Mouse (Mus musculus): ENCODE results near the gene Pak6. TPM values are rescaled to one million over a fixed set of nuclear protein-coding genes. Genes with fewer than 3 reads are reported as not detected.
A peak's percentile ranks its signal among the peaks of the same experiment; 100 is the strongest.

Gene Pak6
- total RNA-seq, 2 experiments from 2014 or later, result 0.29 to 0.52 TPM

DNA sequence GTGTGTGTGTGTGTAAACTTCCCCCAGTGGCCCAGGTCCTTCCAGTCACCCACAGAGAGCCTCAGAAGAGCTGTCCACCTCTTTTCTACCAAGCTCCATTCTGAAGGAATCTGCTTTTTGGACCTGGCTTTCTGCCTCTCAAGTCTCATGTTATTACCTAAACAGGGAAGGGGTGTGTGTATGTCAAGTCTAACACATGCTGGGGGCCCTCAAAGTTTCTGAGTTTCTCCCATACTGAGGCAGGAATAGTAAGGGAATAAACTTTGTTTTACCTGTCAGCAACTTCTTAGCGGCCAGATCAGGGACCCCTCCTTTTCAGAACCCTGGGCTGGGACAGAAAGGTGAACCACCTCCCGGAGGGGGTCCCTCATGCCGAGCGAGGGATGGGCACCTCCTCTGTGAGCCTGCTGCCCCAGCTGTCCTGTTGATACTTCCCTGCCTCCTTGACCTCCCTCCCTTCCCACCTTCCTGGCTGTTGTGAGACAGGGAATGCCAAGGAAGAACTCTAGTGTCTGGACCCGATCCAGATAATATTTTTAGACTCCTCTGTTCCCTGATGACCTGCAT lies 34.3 kb downstream of the Pak6 start:
- no peak for DNase-seq (ENCODE audit: low spot score in 2 of 2)

DNA sequence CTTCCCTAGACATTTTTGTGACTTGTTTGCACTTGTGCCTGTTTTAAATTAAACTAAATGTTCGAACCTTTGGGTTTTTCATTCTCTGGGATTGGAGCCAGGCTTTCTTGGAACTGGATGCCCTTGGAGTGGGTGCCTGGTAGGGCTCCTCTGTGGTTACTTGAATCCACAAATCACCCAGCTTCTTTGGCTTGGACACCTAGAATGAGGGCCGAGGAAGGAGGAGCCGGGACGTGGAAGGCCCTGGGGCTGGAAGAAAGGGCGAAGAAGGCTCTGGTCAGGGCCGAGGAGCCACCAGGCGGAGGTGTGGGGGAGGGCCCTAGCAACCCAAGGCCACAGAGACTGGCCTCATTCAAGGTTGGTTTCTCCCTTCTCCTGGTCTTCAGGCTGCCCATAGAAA lies 34.9 kb downstream of the Pak6 start:
- no peak for DNase-seq (ENCODE audit: low spot score in 2 of 2)

DNA sequence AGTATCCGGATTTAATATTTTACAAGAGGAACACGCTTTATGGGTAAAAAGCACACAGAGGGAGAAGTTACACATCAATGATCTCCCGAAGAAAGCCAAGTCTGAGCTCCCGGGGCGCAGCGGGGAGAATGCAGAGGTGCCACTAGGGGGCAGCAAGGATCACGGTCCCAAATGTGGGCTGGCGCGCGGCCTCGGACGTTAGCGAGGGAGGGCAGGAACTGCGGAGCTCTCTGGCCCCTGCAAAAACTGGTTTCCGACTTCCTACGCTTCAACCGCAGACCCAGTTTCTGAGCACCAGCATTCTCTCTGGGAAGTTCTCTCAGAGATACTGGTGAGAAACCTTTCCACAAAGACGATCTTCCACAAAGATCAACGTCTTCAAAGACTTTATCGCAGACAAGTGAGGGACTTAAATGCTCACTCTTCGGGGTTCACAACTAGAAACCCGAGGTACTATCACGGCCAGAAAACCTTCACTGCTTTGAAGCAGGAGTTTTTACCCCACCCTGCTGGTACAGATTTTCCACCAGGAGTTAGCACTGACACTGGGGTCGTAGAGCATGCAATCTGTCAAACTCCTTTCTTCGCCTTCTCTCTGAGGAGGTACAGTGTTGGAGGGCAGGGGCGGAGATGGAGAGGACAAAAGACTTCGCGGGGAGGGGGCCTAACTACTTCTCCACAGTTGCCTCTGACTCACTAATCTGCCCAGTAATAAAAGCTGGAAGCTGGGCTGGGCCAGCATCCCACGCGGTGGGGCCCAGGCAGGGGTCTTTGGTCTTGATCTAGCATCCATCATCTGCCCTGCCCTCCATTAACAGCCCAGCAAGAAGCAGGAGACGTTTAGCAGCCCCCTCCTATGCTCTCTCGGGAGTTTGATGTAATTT lies 37.3 kb downstream of the Pak6 start:
- DNase-seq (ENCODE audit: low spot score in 2 of 2), result peak; percentile 77 to 88

DNA sequence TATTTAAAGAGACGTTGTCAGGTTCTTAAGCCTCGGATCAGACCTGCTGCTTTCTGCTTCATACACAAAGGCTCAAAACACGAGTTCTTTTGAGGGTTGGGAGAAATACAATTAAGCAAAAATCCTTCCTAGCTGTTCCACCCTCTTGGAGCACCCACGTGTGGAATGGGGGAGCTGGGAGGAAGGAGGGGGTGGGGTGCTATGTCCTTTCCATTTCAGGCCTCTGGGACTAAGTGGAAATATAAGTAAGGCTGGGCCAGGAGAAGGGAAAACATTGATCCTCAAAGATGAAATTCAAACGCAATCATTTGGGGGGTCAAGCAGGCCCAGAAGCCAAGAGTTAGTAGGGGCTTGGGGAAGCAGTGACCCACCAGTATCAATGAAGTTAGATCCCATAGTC lies 38.1 kb downstream of the Pak6 start:
- DNase-seq (ENCODE audit: low spot score in 2 of 2), result no peak

DNA sequence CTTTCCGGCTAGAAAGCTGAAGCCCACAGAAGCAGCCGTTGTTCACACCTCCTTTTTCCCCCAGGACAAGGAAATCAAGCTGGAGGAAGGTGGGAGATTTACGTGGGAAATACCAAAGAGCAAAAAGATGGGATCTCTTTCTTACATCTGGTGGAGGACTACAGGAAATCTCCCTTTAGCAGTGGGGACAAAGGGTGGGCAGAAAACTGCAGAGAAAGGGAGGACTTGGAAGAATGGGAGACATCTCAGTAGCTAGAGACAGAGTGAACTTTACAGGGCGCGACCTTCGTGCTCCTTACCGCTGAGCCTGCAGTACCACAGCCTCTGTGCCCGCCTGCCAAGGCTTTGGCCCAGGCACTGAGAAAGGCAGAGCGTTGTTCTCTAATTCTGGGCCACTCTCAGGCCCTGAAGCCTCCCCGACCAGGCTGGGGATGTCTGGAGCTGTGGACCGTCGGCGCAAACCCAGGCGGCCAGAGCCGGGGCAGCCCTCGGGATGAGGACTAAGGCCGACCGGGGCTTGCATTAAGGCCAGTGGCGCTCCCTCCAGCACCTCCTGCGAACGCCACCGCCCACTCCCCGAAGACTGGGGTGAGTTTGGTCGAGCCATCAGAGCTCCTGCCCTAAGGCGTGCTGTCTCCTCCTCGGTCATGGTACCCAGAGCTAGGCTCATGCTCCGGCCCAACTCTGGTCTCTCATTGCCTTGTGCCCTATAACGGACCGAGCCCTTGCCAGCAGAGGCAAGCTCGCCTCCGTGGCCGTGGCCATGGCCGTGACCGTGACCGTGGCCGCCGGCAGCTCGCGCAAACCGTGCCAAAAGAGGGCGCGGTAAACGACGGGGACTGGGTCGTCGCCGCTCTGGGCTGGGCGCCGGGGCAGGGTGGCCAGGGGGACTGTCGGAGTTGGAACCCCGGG lies 39.1 kb downstream of the Pak6 start:
- no peak for DNase-seq (ENCODE audit: low spot score in 2 of 2)

DNA sequence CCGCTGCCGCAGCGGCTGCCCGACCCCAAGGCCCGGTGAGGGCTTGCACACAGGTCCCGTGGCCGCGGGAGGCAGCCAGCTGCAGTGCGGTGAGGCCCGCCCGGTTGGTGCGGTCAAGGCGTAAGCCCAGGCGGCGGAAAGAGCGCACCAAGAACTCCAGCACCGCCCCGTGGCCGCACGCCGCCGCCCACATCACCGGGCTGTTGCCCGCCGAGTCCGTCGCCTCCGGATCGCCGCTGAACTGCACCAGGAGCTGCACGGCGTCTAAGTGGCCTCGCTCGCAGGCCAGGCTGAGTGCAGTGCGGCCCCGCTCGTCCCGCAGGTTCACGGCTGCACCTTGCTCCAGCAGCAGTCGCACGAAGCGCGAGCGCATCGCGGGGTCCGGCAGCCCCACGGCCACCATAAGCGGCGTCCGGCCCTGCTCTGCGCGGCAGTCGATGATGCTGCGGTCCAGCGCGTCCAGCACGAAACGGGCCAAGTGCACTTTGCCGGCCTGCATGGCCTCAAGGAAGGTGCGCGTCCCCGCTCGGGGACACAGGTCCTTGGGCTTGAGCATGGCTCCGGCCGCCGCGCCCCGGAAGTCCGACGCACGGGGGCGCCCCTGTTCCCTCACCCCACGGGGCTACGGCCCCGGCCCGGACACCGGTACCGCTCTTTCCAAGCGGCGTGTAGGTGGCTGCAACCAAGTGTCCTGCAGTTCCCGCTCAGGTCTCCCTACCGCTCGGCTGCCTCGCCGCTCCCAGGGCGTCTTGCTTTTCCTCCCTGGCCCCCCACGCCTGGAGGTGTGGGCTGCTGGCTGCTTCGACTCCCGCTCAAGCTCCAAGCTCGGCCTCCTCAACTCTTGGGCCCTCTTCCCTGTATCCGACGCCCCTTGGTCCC lies 40.0 kb downstream of the Pak6 start:
- DNase-seq (ENCODE audit: low spot score in 2 of 2), result peak; percentile 39 to 44

DNA sequence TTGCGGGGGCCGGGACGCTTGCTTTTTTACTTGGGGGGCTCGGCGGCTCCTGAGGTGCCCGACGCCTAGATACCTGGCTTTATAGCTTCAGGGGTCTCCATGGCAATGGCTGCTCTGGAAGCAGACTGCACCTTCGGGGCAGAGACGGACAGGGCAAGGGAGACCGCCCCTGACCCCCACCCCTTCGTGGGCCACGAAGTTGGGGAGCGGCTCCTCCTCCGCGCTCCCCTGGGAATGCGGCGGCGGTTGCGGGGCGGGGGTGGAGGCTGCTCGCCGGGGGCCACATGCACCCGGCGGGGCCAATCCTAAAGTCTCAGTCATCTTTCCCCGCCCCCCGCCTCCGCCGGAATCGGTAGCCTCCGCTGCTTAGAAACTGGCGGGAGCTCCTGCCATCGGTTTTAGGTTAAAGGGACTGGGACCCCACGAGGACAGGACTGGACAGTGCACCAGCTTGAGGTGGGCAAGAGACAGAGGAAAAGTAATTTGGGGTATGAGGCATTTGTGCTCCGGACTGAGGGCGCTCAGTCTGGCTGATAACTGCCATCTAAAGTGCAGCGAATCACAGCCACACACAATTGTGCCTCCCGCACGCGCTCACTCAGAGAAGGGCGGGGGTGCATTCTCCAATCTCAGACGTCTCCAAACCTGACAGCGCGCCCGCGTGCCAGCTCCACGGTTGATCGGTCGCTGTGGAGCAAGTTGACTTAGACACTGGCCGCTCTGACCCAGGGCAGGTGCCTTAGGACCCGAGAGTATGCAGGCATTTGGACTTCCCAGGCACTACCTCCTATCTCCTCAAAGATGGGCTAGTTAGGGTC lies 41.0 kb downstream of the Pak6 start, which contains the start of gene Ankrd63:
Gene Ankrd63, minus strand, starts transcription at position 51 of the 818 bp plus-strand sequence.
- no peak for DNase-seq (ENCODE audit: low spot score in 2 of 2)

DNA sequence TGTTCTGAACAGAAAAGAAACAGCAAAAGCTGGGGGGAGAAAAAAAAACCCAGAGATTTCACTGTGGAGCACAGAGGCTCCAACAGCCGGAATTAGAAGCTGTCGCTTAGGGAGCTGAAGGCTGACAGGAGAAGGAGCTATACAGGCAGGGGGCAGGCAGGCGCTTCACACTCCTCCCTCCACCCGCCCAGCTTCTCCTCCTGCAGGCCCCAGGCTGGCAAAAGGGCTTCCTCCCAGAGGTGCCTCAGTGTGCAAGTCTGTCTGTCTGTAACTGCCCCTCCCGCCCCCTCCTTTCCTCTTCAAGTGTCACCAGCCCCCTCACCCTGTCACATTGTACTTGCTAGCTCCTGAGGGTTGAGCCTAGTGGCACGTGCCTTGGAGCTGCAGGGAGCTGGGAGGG lies 43.3 kb downstream of the Pak6 start:
- no peak for DNase-seq (ENCODE audit: low spot score in 2 of 2)

DNA sequence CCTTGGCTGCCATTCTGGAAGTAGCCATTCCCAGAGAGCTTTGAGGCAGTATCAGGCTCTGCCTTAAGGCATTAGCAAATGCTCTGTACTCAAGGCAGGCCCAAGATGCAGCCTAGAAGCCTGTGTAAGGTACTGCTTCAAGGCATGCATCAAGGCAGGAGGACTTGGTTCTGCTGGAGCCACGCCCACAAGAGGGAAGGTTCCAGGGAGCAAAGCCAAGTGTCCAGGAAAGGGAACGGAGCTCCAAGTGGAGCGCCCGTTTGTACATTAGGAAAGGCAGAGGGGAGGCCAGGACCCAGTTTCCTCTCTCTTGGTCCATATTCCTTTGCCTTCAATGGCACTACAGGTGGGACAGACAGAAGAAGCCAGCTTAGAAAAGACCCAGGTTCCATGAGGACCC lies 45.4 kb downstream of the Pak6 start:
- DNase-seq (ENCODE audit: low spot score in 2 of 2), result no peak

DNA sequence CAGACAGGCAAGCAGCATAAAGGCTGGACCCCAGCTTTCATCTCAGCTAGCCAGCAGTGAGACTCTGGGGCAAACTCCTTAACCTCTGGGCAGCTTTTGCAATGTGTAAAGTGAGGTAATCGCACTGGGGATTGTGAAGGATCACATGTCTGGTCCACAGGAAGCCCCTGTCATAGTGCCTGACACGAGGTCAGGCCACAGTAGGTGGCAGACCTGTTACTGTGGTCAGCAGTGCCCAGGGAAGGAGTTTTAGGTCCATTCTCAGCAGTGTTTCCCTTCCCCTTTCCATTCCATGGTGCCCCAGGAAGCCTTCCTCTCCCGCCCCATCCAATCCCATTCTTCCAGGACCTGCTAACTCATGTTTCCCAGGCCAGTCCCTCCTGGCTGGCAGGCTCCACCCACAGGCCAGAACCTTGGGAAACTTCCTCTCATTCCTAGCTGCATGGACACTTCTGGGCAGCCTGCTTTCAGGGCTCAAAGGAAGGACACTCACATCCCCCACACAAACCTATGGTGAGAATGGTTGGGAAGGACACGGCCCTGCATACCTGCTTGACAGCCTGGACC lies 46.6 kb downstream of the Pak6 start:
- DNase-seq (ENCODE audit: low spot score in 2 of 2), result no peak

DNA sequence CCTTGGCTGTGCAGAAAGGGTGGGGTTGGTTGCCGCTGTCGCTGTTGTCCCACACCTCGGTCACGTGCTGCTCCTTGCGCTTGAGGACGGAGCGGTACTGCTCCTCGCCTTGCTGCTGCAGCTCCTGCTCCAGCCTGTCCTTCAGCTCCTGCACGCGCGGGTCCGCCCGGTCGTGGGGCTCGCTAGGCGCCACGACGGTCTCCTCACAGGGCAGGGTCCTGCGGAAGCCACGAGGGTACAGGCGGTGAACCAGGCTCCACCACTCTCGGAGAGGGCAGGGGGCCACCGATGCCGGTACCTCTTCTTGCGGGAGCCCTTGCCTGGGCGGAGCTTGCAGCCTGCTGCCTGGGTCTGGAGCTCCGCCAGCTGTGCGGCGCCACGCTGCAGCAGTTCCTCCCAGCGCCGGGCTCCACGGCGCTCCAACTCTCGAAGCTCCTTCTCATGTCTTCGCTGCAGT lies 48.0 kb downstream of the Pak6 start:
- DNase-seq (ENCODE audit: low spot score in 2 of 2), result peak in 1 of 2 experiments; percentile 45

DNA sequence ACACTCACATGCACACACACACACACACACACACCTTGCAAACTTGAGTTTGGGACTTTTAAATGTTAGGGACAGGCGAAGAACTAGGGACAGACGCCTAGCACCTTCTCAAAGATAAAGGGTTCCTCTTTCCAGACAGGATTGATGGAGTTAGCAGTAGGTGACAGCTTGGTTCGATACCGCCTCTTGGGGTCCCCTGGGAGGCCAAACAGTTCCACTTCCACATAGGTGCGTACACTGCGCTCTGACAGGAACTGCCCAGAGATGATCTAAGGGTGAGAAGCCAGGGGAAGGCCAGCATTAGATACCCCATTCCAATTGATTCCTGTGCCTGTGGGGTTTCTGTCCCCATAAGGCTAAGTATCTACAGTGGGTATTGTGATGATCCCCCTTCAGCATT lies 50.5 kb downstream of the Pak6 start:
- no peak for DNase-seq (ENCODE audit: low spot score in 2 of 2)

DNA sequence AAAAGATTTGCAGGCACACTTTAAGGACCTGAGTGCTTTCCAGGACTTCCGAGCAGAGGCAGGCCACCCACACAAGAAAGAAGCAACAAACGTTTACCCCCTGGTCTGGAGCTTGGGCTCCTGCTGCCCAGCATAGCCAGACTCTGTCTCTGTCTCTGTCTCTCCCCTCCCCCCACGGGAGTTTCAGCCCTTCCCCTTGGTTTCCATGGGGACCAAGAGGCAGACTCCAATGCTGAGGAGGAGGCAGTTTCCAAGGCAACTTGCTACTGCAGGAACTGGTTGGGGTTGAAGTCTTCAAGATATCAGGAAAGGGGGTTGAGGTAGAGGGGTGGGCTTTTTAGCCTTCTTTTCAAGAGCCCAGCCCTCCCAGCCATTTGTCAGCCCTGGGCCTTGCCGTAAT lies 51.1 kb downstream of the Pak6 start:
- DNase-seq (ENCODE audit: low spot score in 2 of 2), result no peak

DNA sequence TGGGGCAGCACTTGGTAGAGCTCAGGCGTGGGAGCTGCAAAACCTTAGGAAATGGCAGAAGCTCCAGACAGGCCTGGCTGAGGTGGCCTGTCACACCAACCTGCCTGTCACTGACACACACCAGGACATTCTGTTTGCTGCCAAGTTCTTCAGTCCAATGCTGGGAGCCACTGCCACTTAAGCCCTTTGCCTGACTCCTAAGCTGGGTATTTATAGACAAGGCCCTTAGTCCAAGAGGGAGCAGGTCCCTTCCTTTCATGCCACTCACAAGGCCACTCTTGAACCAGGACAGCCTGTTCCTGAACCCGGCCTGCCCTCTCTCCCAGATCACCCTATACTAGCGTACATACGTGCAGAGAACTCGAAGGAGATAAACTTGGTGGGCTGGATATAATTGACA lies 53.6 kb downstream of the Pak6 start:
- no peak for DNase-seq (ENCODE audit: low spot score in 2 of 2)

DNA sequence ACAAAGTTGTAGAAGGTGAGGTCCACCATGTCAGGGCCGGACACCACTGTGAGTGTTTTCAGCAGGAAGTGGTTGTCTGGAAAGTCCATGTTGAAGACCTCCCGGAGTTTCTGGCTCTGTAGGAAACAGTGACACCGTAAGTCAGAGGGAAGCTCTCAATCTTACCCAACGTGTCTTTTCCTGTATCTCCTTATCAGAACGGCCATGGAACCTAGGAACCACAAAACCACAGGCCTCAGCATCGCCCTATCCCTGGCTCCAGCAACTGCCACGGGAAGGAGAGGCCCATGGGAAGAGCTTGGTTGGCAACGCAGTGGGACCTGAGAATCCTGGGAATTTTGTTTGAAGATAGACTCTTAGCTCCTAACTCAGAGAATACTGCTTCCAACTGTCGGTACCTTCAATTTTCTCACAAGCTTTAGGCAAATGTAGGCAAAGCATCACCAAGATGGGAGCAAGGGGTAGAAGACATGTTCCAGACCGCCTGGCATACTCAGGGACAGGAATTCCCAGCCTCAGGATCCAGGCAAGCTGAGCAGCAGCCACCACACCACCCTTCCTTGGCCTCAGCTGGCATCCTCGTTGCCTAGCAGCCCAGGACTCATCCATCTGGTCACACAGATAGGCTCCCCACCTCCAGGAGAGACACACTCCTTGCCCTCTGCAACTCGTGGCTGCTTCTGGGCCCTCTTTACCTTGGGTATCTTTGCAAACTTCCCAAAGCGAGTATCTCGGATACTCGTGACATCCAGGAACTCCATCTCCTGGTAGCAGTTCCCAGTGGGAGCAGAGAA lies 60.8 kb downstream of the Pak6 start:
- no peak for DNase-seq (ENCODE audit: low spot score in 2 of 2)

DNA sequence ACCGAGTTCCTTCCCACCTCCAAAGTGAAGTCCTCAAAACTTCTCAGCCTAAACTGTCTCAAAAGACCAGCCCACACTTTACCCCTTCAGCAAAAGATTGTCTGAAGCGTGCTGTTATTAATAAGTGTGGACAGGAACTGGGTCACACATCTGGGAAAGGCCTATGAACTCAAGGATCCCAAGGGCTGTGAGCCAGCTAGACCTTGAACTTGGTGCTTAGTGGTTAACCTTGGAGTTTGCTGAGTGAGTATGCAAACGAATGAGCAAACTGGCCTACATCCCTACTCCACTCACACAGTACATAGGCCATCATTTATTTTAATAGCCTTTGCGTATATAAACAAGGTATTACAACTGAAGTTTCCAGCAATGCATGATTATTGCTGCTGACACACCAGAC lies 62.4 kb downstream of the Pak6 start:
- DNase-seq (ENCODE audit: low spot score in 2 of 2), result no peak

DNA sequence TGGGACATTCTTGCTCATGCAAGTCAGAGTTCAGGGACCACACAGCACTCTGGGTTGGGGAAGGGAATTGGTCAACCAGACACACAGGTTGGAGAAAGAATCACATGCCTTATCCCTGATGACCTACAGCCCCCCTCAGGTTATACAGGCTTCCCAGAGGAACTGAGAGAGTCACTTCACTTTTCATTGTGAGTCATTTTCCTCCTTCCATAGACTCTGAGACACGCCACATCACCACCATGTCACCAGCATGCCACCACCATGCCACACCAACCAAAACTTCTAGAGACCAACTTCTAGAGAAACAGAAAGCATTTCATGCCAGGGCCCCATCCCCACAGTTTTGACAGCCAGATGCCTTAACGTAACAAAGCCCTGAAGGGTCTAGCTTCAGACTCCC lies 63.8 kb downstream of the Pak6 start:
- no peak for DNase-seq (ENCODE audit: low spot score in 2 of 2)

DNA sequence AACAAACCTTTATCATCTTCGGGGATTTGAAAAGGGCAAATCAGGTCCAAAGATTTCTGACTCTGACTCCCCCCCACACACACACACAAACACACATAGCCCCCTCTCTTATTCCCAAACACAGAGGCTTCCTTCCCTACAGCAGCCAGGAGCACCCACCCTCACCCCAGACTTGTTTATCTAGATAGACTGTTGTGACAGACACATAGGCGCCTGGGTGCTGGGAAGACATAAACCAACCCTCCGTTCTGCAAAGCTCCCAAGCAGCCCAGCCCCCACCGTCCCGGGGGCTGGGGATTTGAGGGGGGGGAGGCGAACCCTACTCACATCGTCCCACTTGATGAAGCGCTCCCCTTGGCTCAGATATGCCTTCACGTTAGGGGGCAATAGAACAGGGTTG lies 64.8 kb downstream of the Pak6 start:
- DNase-seq (ENCODE audit: low spot score in 2 of 2), result no peak

DNA sequence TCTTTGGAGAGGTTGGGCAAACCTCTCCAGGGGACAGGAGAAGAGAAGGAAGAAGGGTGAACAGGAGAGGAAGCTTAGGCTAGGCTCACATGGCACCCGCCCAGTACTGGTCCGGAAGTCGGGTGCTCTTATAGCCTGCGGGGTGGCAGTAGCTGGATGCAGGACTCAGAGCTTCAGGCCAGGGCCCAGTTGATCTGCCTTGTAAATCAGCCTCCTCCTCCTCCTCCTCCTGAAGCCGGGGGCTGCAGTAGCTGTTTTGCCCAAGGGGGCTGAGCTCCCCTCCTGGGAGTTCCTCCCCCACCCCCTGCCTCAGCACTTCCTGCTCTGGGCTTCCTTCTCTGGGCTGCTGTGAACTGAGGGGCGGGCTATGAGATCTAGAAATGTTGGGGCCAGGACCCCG lies 65.2 kb downstream of the Pak6 start, which contains the start of gene Plcb2:
Gene Plcb2, minus strand, starts transcription at position 102 of the 400 bp plus-strand sequence.
- no peak for DNase-seq (ENCODE audit: low spot score in 2 of 2)
